Mouse (Mus musculus) activated CD4-positive, CD25-positive, alpha-beta regulatory T cell, adult 4 months (primary cell): ENCODE data around the gene Strada. TPM values are rescaled to one million over a fixed set of nuclear protein-coding genes. Genes with fewer than 3 reads are reported as not detected.

Experiments used
- ATAC-seq: one replicate; pipeline ENCODE4 v1.8.0; 2017
- polyA plus RNA-seq, 2 experiments: library from polyadenylated mRNA; unstranded; fragments of 100-300 nt; shearing (Covaris generic); gene quantifications; one replicate each; pipeline ENCODE4 v1.2.1; 2017

Strada gene
- polyA plus RNA-seq, 2 experiments from 2014 or later: 30.1 to 33.5 TPM

GRCm38 (mm10) chr11:106187326-106187725 lies 14.6 kb downstream of the Strada start:
- no peak for ATAC-seq

GRCm38 (mm10) chr11:106180449-106180801 lies 21.5 kb downstream of the Strada start:
- no peak for ATAC-seq

GRCm38 (mm10) chr11:106179711-106180448 lies 22.1 kb downstream of the Strada start:
- ATAC-seq: no peak

GRCm38 (mm10) chr11:106178036-106178782 lies 23.8 kb downstream of the Strada start:
- ATAC-seq: no peak

GRCm38 (mm10) chr11:106176372-106176771 lies 25.6 kb downstream of the Strada start:
- ATAC-seq: no peak

GRCm38 (mm10) chr11:106175081-106175480 lies 26.9 kb downstream of the Strada start:
- no peak for ATAC-seq

GRCm38 (mm10) chr11:106174372-106174771 lies 27.6 kb downstream of the Strada start:
- no peak for ATAC-seq

- no peak for ATAC-seq
Observed at GRCm38 (mm10) chr11:106173228-106173627, 28.7 kb downstream of the Strada start.

GRCm38 (mm10) chr11:106170807-106171206 lies 31.2 kb downstream of the Strada start:
- peak; percentile 30 for ATAC-seq

- peak; percentile 94 for ATAC-seq
Observed at GRCm38 (mm10) chr11:106167435-106167834, 34.5 kb downstream of the Strada start.

GRCm38 (mm10) chr11:106164601-106165180 lies 37.3 kb downstream of the Strada start:
- no peak for ATAC-seq

- no peak for ATAC-seq
Observed at GRCm38 (mm10) chr11:106163546-106163945, 38.4 kb downstream of the Strada start.

- ATAC-seq: no peak
Observed at GRCm38 (mm10) chr11:106162237-106162636, 39.7 kb downstream of the Strada start.

GRCm38 (mm10) chr11:106160841-106161721 lies 40.9 kb downstream of the Strada start, which contains the start of the genes Gm10840 and Limd2:
Gene Gm10840, plus strand, starts transcription at chr11:106160850.
Gene Limd2, minus strand, starts transcription at chr11:106160860.
- ATAC-seq: peak; percentile 13

GRCm38 (mm10) chr11:106159921-106160840 lies 41.8 kb downstream of the Strada start:
- peak; percentile 27 for ATAC-seq

- peak; percentile 71 for ATAC-seq
Observed at GRCm38 (mm10) chr11:106159216-106159920, 42.6 kb downstream of the Strada start.

GRCm38 (mm10) chr11:106158930-106159215 lies 43.1 kb downstream of the Strada start:
- ATAC-seq: no peak

- no peak for ATAC-seq
Observed at GRCm38 (mm10) chr11:106158081-106158929, 43.7 kb downstream of the Strada start.

- ATAC-seq: no peak
Observed at GRCm38 (mm10) chr11:106157154-106157553, 44.8 kb downstream of the Strada start.

- no peak for ATAC-seq
Observed at GRCm38 (mm10) chr11:106156257-106156656, 45.7 kb downstream of the Strada start.
